Mouse (Mus musculus) intestine, embryonic 14.5 days (tissue): ENCODE measurements around the gene Wtip. TPM values are rescaled to one million over a fixed set of nuclear protein-coding genes. Genes with fewer than 3 reads are reported as not detected.
"Not testable (repeated sequence)": the region's sequence is repeated elsewhere in the genome, so short reads cannot be mapped to it uniquely, and the experiment has no call there.

Experiments
- ATAC-seq: fragments of 200-750 bp; cut with Nextera tagmentation; replicated peaks from 2 replicates; pipeline ENCODE4 v1.8.0; 2017; ENCODE audit warnings: low read depth, moderate number of reproducible peaks, moderate TSS enrichment, moderate library complexity; ENCODE audit not compliant: low FRiP score, low TSS enrichment
- DNase-seq: peaks from one replicate; pipeline ENCODE4 v3.0.0-alpha.2; 2018; ENCODE audit warnings: low spot score
- H3K27ac ChIP-seq: fragments of 300-500 bp; sonication (generic); 2 replicates; pipeline ENCODE4 v1.5.1; 2014; ENCODE audit warnings: low read depth, mild to moderate bottlenecking, control low read depth
- H3K27me3 ChIP-seq: fragments of 300-500 bp; sonication (generic); replicated peaks from 2 replicates; pipeline ENCODE4 v1.6.1; 2014; ENCODE audit warnings: low read length, control low read depth; ENCODE audit not compliant: control insufficient read depth, insufficient read depth
- H3K36me3 ChIP-seq: fragments of 300-500 bp; sonication (generic); 2 replicates; pipeline ENCODE4 v1.6.1; 2014; ENCODE audit warnings: low read length, control low read depth; ENCODE audit not compliant: control insufficient read depth, insufficient read depth
- H3K4me1 ChIP-seq: fragments of 300-500 bp; sonication (generic); replicated peaks from 2 replicates; pipeline ENCODE4 v1.6.1; 2014; ENCODE audit warnings: low read length, control low read depth, mixed read lengths; ENCODE audit not compliant: control insufficient read depth, insufficient read depth
- H3K4me2 ChIP-seq: fragments of 300-500 bp; sonication (generic); 2 replicates; pipeline ENCODE4 v1.6.1; 2014; ENCODE audit warnings: low read length
- H3K4me3 ChIP-seq: fragments of 300-500 bp; sonication (generic); 2 replicates; pipeline ENCODE4 v1.5.1; 2014; ENCODE audit warnings: low read depth, low read length, control low read depth, mixed read lengths
- H3K9ac ChIP-seq: fragments of 300-500 bp; sonication (generic); 2 replicates; pipeline ENCODE4 v1.6.1; 2014; ENCODE audit warnings: mild to moderate bottlenecking, low read length
- H3K9me3 ChIP-seq: fragments of 300-500 bp; sonication (generic); 2 replicates; pipeline ENCODE4 v1.6.1; 2016; ENCODE audit warnings: low read length, control low read depth; ENCODE audit not compliant: control insufficient read depth
- WGBS: fragments of 180-500 bp; shearing (Covaris S2); extraction: QIAGEN DNeasy Blood & Tissue Kit; methylation state at CpG from one replicate; pipeline ENCODE4 v1.1.7; 2014; 5-methylcytosine and 5-hydroxymethylcytosine counted together
- polyA plus RNA-seq: library from polyadenylated mRNA; unstranded; fragments of >200 nt; fragmentation: Nextera tagmentation; extraction: Ambion mirVana; gene quantifications from 2 replicates; pipeline ENCODE4 v1.2.1, GENCODE M21; 2014

Wtip gene
- polyA plus RNA-seq, 1 experiment from 2014 or later = 5.3 TPM

- WGBS = 73% methylated on average over 3 of the region's 3 CpGs
- H3K4me1 ChIP-seq = no peaks in the 10 kb centered on the region
- H3K27me3 ChIP-seq = no peaks in the 10 kb centered on the region
- H3K36me3 ChIP-seq = no peaks in the 10 kb centered on the region
- no peak within 1 kb of the TSS for H3K27ac ChIP-seq
- H3K4me3 ChIP-seq = no peak within 1 kb of the TSS
- DNase-seq (no peak), ATAC-seq (no peak)
- peaks cover 5% of the 10 kb centered on the region; the same call in 1 of the 2 replicates for H3K9me3 ChIP-seq
- no peak within 1 kb of the TSS for H3K4me2 ChIP-seq
- H3K9ac ChIP-seq = no peak within 1 kb of the TSS
Observed at GRCm38 (mm10) chr7:34094911-34095481, 38.1 kb downstream of the Wtip start, which contains the start of gene Scgb1b30. Gene Scgb1b30, plus strand, starts transcription at chr7:34095431.

DNA sequence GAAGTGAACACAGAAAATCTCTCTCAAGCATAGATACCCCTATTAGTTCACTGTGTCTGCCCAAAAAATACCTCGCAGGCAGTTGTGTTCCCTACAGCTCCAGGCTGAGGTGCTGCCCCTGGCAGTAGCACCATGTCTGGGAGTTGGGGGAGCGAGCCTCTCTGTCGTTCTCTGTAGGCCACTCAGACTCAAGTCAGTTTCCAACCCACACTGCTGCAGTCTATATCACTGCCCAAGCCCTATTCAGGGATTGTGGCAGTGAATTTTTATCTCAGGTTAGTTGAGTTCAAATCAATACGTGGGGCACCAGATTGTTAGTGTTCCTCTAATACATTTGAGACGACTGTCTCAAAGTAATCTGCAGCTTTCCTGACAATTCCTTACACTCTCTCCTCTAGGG is 64.9 kb downstream of the Wtip start:
- not testable (repeated sequence) for H3K9ac ChIP-seq, H3K9me3 ChIP-seq, DNase-seq, H3K4me1 ChIP-seq, H3K4me3 ChIP-seq, ATAC-seq, H3K36me3 ChIP-seq, H3K27me3 ChIP-seq, H3K4me2 ChIP-seq, H3K27ac ChIP-seq
- 71% methylated on average over 5 of the region's 5 CpGs for WGBS

Other genes with a start within 250 kb of the Wtip start
- gene Scgb2b26, start 188.2 kb downstream of the Wtip start, polyA plus RNA-seq = not detected in 2 replicates
- not detected in 2 replicates for gene Scgb2b27, start 119.3 kb downstream of the Wtip start, polyA plus RNA-seq
- gene Scgb1b27, start 111.8 kb downstream of the Wtip start, polyA plus RNA-seq = not detected in 2 replicates
- gene Scgb1b30, start 37.8 kb downstream of the Wtip start, polyA plus RNA-seq = not detected in 2 replicates
- 187 and 201 TPM in 2 replicates for gene Uba2, start 36.3 kb upstream of the Wtip start, polyA plus RNA-seq
- gene Pdcd2l, start 63.4 kb upstream of the Wtip start, polyA plus RNA-seq = 57.2 and 58.7 TPM in 2 replicates
- gene Gpi1, start 97.1 kb upstream of the Wtip start, polyA plus RNA-seq = 429 and 451 TPM in 2 replicates
- gene Gm6096, start 117.8 kb upstream of the Wtip start, polyA plus RNA-seq = 0.69 TPM in 1 of 2 replicates, not detected in the other
- gene 4931406P16Rik, start 180.3 kb upstream of the Wtip start, polyA plus RNA-seq = 37.8 and 47.5 TPM in 2 replicates